Comparison of ENCODE assay signal across 10 mouse cellular contexts in genomic region chr14:48083836-48084812, GRCm38 (mm10). TPM values are rescaled to one million over a fixed set of nuclear protein-coding genes. Genes with fewer than 3 reads are reported as not detected.
A peak's percentile ranks its signal among the peaks of the same experiment; 100 is the strongest.
DNase-seq lines count a peak whose midpoint lies in the region; ATAC-seq lines count a peak whose summit lies in the region.
"Had no signal": no experiment of that assay in that cellular context is flagged by ENCODE, and none has a peak within 500 bp of the region (broad histone marks: within the 10 kb centered on the region; RNA-seq: fewer than 3 reads in every experiment).

No protein-coding gene starts in this region.

- no peaks in the 10 kb centered on the region for H3K9me3 ChIP-seq in hindbrain, embryonic 10.5 days
- H3K9me3 ChIP-seq in hindbrain, embryonic 11.5 days (ENCODE audit: control insufficient read depth, low read length) = no peaks in the 10 kb centered on the region
- no peaks in the 10 kb centered on the region for H3K9me3 ChIP-seq in hindbrain, embryonic 14.5 days (ENCODE audit: control insufficient read depth, low read length)
- no peaks in the 10 kb centered on the region for H3K9me3 ChIP-seq in midbrain, embryonic 10.5 days (replicated peaks)
- H3K9me3 ChIP-seq: liver, embryonic 15.5 days had no signal

- no peak overlapping the region for H3K4me2 ChIP-seq in hindbrain, embryonic 11.5 days (replicated peaks; ENCODE audit: low read depth, low read length)
- peak overlapping the region; percentile 22 for H3K4me2 ChIP-seq in hindbrain, embryonic 14.5 days (replicated peaks)
- H3K4me2 ChIP-seq: liver, embryonic 15.5 days had no signal

- no peak for ATAC-seq in hindbrain, embryonic 11.5 days (ENCODE audit: low FRiP score)
- ATAC-seq in hindbrain, embryonic 14.5 days (ENCODE audit: low FRiP score) = peak; percentile 68; the same call in 1 of the 2 replicates
- ATAC-seq in activated CD4-positive, CD25-positive, alpha-beta regulatory T cell, adult 4 months = no peak

- no peaks in the 10 kb centered on the region for H3K27me3 ChIP-seq in hindbrain, embryonic 10.5 days (ENCODE audit: insufficient read depth, poor library complexity, severe bottlenecking)
- H3K27me3 ChIP-seq in hindbrain, embryonic 11.5 days (ENCODE audit: control insufficient read depth, insufficient read depth, low read length) = no peaks in the 10 kb centered on the region
- no peaks in the 10 kb centered on the region for H3K27me3 ChIP-seq in hindbrain, embryonic 14.5 days (ENCODE audit: control insufficient read depth, insufficient read depth, low read length)
- no peaks in the 10 kb centered on the region for H3K27me3 ChIP-seq in midbrain, embryonic 10.5 days (ENCODE audit: low read depth, poor library complexity, severe bottlenecking)
- H3K27me3 ChIP-seq: liver, embryonic 15.5 days had no signal

- 44% methylated on average over 14 of the region's 14 CpGs for WGBS in hindbrain, embryonic 10.5 days
- WGBS in hindbrain, embryonic 11.5 days = 48% methylated on average over 14 of the region's 14 CpGs
- WGBS in hindbrain, embryonic 14.5 days = 31% methylated on average over 14 of the region's 14 CpGs
- 39% methylated on average over 14 of the region's 14 CpGs for WGBS in midbrain, embryonic 10.5 days

- H3K27ac ChIP-seq in hindbrain, embryonic 10.5 days = 0 out of 2 replicates have a peak overlapping the region, but pooled peaks have one; percentile 5
- H3K27ac ChIP-seq in hindbrain, embryonic 11.5 days (ENCODE audit: low read depth, low read length) = no peak overlapping the region
- H3K27ac ChIP-seq in hindbrain, embryonic 14.5 days = peak overlapping the region; percentile 56
- H3K27ac ChIP-seq in midbrain, embryonic 10.5 days (replicated peaks) = 0 out of 2 replicates have a peak overlapping the region, but pooled peaks have one; percentile 6
- H3K27ac ChIP-seq: liver, embryonic 15.5 days had no signal

- H3K4me1 ChIP-seq in hindbrain, embryonic 10.5 days (replicated peaks) = peaks cover 18% of the 10 kb centered on the region
- H3K4me1 ChIP-seq in hindbrain, embryonic 11.5 days (replicated peaks; ENCODE audit: control insufficient read depth, insufficient read depth, low read length) = peaks cover 4% of the 10 kb centered on the region; the same call in 1 of the 2 replicates
- peaks cover 15% of the 10 kb centered on the region for H3K4me1 ChIP-seq in hindbrain, embryonic 14.5 days (replicated peaks; ENCODE audit: control insufficient read depth, insufficient read depth, low read length)
- H3K4me1 ChIP-seq in midbrain, embryonic 10.5 days = peaks cover 19% of the 10 kb centered on the region
- H3K4me1 ChIP-seq: liver, embryonic 15.5 days had no signal

- no peaks in the 10 kb centered on the region for H3K36me3 ChIP-seq in hindbrain, embryonic 10.5 days
- H3K36me3 ChIP-seq in hindbrain, embryonic 11.5 days (ENCODE audit: control insufficient read depth, insufficient read depth, low read length) = no peaks in the 10 kb centered on the region
- no peaks in the 10 kb centered on the region for H3K36me3 ChIP-seq in hindbrain, embryonic 14.5 days (replicated peaks; ENCODE audit: control insufficient read depth, insufficient read depth)
- no peaks in the 10 kb centered on the region for H3K36me3 ChIP-seq in midbrain, embryonic 10.5 days
- H3K36me3 ChIP-seq: liver, embryonic 15.5 days had no signal

- DNase-seq in hindbrain, embryonic 10.5 days (ENCODE audit: low spot score) = no peak
- DNase-seq in hindbrain, embryonic 11.5 days (ENCODE audit: low spot score) = no peak
- peak; percentile 9 for DNase-seq in cerebellum, adult 11 months
- peak; percentile 65 for DNase-seq in hindbrain, embryonic 14.5 days (ENCODE audit: low spot score)
- DNase-seq in midbrain, embryonic 10.5 days (ENCODE audit: low spot score) = peak; percentile 16
- no peak for DNase-seq in thymus, postnatal 36 days
- DNase-seq in ovary, postnatal 36 days (ENCODE audit: low spot score) = no peak
- DNase-seq: spleen, adult 18-20 months had no signal

- H3K4me3 ChIP-seq in hindbrain, embryonic 10.5 days = no peak overlapping the region
- no peak overlapping the region for H3K4me3 ChIP-seq in hindbrain, embryonic 11.5 days (ENCODE audit: low read depth, low read length)
- no peak overlapping the region for H3K4me3 ChIP-seq in hindbrain, embryonic 14.5 days (replicated peaks; ENCODE audit: low read length)
- H3K4me3 ChIP-seq in midbrain, embryonic 10.5 days = no peak overlapping the region
- H3K4me3 ChIP-seq: liver, embryonic 15.5 days had no signal

- H3K9ac ChIP-seq in hindbrain, embryonic 11.5 days (ENCODE audit: low read depth, low read length) = no peak overlapping the region
- 0 out of 2 replicates have a peak overlapping the region, but pooled peaks have one; percentile 5 for H3K9ac ChIP-seq in hindbrain, embryonic 14.5 days
- H3K9ac ChIP-seq: liver, embryonic 15.5 days had no signal

RNA-seq across cellular contexts. Expression of gene Peli2, which starts 36.5 kb away (rescaled TPM):
- 16.0 and 16.9 TPM in 2 replicates for polyA plus RNA-seq in hindbrain, embryonic 10.5 days (2016; fragmentation: Nextera tagmentation; extraction: Ambion mirVana)
- polyA plus RNA-seq in hindbrain, embryonic 11.5 days (2014; fragmentation: Nextera tagmentation; extraction: Ambion mirVana) = 17.3 and 17.6 TPM in 2 replicates
- 8.9 and 10.0 TPM in 2 replicates for polyA plus RNA-seq in hindbrain, embryonic 14.5 days (2014; fragmentation: Nextera tagmentation; extraction: Ambion mirVana)
- polyA plus RNA-seq in midbrain, embryonic 10.5 days (2016; fragmentation: Nextera tagmentation; extraction: Ambion mirVana) = 11.9 and 12.6 TPM in 2 replicates
- polyA plus RNA-seq in activated CD4-positive, CD25-positive, alpha-beta regulatory T cell, adult 4 months (2017; shearing (Covaris generic)) = under 1 TPM; 0.32 to 0.47 TPM

Comparison
In these comparisons a context has a peak if more than half of its experiments do, and no peak if none do; other contexts are left out.
1. DNase-seq: peak in cerebellum, adult 11 months (single experiment), hindbrain, embryonic 14.5 days (single experiment) and midbrain, embryonic 10.5 days (single experiment); none in hindbrain, embryonic 10.5 days (single experiment), hindbrain, embryonic 11.5 days (single experiment), thymus, postnatal 36 days (0 of 2) and ovary, postnatal 36 days (single experiment).